Mouse (Mus musculus) forebrain, embryonic 16.5 days (tissue): ENCODE measurements around the gene Cbx8. TPM values are rescaled to one million over a fixed set of nuclear protein-coding genes. Genes with fewer than 3 reads are reported as not detected.
A peak's percentile ranks its signal among the peaks of the same experiment; 100 is the strongest.

Source experiments
- ATAC-seq: fragments of 200-750 bp; cut with Nextera tagmentation; 2 replicates; pipeline ENCODE4 v1.8.0; 2017; ENCODE audit warnings: mild to moderate bottlenecking, moderate library complexity
- H3K27ac ChIP-seq: fragments of 300-500 bp; sonication (generic); 2 replicates; pipeline ENCODE4 v1.5.1; 2014; ENCODE audit warnings: low read length, control low read depth
- H3K27me3 ChIP-seq: fragments of 300-500 bp; sonication (generic); replicated peaks from 2 replicates; pipeline ENCODE4 v1.6.1; 2014; ENCODE audit warnings: low read length; ENCODE audit not compliant: control insufficient read depth, insufficient read depth
- H3K36me3 ChIP-seq: fragments of 300-500 bp; sonication (generic); 2 replicates; pipeline ENCODE4 v1.6.1; 2014; ENCODE audit not compliant: control insufficient read depth, insufficient read depth
- H3K4me1 ChIP-seq: fragments of 300-500 bp; sonication (generic); replicated peaks from 2 replicates; pipeline ENCODE4 v1.6.1; 2014; ENCODE audit warnings: low read length; ENCODE audit not compliant: control insufficient read depth, insufficient read depth
- H3K4me2 ChIP-seq: fragments of 300-500 bp; sonication (generic); 2 replicates; pipeline ENCODE4 v1.6.1; 2014; ENCODE audit warnings: mild to moderate bottlenecking, low read length, control low read depth
- H3K4me3 ChIP-seq: fragments of 300-500 bp; sonication (generic); replicated peaks from 2 replicates; pipeline ENCODE4 v1.5.1; 2014; ENCODE audit warnings: mild to moderate bottlenecking, low read length, control low read depth
- H3K9ac ChIP-seq: fragments of 300-500 bp; sonication (generic); replicated peaks from 2 replicates; pipeline ENCODE4 v1.6.1; 2014; ENCODE audit warnings: low read depth, low read length, control low read depth
- H3K9me3 ChIP-seq: fragments of 300-500 bp; sonication (generic); 2 replicates; pipeline ENCODE4 v1.6.1; 2016; ENCODE audit warnings: low read length; ENCODE audit not compliant: control insufficient read depth
- WGBS: fragments of 180-500 bp; shearing (Covaris S2); extraction: QIAGEN DNeasy Blood & Tissue Kit; methylation state at CpG from one replicate; pipeline ENCODE4 v1.1.7; 2014; 5-methylcytosine and 5-hydroxymethylcytosine counted together
- polyA plus RNA-seq: library from polyadenylated mRNA; unstranded; fragments of >200 nt; fragmentation: Nextera tagmentation; extraction: Ambion mirVana; gene quantifications from 2 replicates; pipeline ENCODE4 v1.2.1, GENCODE M21; 2015

The Cbx8 gene
- polyA plus RNA-seq, 1 experiment from 2014 or later = 12.3 TPM

GRCm38 (mm10) chr11:119023616-119023980, 17.2 kb downstream of the Cbx8 start:
- H3K9ac ChIP-seq = peak overlapping the region; percentile 92
- peaks cover 42% of the 10 kb centered on the region for H3K4me1 ChIP-seq
- WGBS = 2% methylated on average over 15 of the region's 15 CpGs
- peak overlapping the region; percentile 78 for H3K4me2 ChIP-seq
- H3K27me3 ChIP-seq = peaks cover 6% of the 10 kb centered on the region; the same call in 1 of the 2 replicates
- H3K9me3 ChIP-seq = no peaks in the 10 kb centered on the region
- peaks cover 21% of the 10 kb centered on the region for H3K36me3 ChIP-seq
- no peak for ATAC-seq
- peak overlapping the region; percentile 68 for H3K27ac ChIP-seq
- H3K4me3 ChIP-seq = peak overlapping the region; percentile 54

DNA sequence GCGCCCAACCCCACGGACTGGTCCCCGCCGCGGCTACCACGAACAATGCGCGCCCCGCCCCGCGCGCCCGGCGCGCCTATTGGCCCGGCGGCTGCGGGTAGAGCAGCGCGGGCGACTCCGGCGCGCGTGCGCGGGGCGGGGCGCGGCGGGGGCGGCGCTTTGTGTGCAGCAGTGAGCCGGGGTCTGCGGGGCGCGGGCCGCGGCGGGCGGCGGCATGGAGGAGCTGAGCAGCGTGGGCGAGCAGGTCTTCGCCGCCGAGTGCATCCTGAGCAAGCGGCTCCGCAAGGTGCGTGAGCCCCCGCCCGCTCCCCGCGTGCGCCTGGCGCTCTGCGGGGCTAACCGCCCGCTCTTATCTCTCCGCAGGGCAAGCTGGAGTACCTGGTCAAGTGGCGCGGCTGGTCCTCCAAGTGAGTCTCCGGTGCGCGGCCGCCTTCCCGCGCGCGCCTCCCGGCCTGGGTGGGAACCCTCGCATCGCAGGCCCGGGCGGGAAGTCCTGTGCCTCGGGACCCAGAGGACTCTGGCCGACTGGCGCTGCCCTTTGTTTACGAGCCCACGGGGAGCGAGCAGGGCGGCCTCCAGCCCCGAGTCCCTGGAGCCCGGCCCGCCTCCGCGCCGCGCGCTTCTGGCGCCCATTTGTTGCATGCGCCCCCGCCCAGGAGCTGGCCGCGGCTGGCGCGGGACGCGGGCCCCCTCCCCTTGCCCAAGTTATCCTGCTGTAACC, 17.7 kb downstream of the Cbx8 start, which contains the start of gene Cbx2:
Gene Cbx2, plus strand, starts transcription at position 68 of the 721 bp plus-strand sequence.
- ATAC-seq = peak; percentile 97
- Histone ChIP-seq H3K9ac (peak within 1 kb of the TSS; percentile 92), H3K27me3 (peaks cover 6% of the 10 kb centered on the region; the same call in 1 of the 2 replicates), H3K9me3 (no peaks in the 10 kb centered on the region), H3K4me2 (peak within 1 kb of the TSS; percentile 78), H3K4me1 (peaks cover 42% of the 10 kb centered on the region), H3K4me3 (peak within 1 kb of the TSS; percentile 54), H3K27ac (peak within 1 kb of the TSS; percentile 81), H3K36me3 (peaks cover 17% of the 10 kb centered on the region)
- WGBS = under 1% methylated on average over 88 of the region's 99 CpGs

DNA sequence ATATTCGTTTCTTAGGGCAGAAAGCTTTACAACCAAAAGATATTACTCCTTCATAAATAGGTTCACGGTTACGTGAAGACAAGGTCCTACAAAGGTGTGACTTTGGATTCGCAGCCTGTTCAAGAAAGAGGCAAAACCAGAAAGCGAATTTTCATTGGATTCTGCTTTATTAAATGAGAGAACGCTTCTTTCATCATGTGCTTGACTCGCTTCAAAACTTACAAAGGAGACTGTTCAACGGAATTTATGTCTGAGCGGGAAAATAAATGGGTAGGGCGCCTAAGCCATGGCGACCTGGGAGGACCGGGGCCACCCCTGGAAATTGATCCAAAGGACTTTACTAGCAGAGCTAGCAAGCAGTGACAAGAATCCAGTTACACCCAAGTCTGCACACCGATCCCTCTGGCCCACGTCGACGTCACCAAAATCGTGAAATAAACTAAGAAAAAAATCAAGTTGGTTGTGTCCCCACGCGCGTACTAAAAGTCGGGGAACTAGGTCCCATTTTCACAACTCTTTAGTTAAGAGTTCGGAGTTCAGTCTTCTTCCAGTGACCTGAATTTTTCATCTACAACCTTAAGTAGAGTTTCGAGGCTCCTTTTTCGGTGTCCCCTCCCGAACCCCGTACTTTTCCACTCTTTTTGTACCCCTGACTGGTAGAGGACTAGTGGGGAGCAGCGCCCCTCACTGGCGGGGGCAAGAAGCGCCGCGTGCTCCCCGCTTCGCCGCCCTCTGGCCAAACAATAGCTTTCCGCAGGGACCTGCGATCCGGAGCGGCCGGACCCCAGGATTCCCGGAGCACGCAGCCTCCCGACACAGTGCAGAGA, 18.5 kb downstream of the Cbx8 start:
- Histone ChIP-seq H3K9me3 (no peaks in the 10 kb centered on the region), H3K36me3 (peaks cover 9% of the 10 kb centered on the region), H3K4me2 (peak overlapping the region; percentile 54), H3K4me3 (peak overlapping the region; percentile 54), H3K27ac (peak overlapping the region; percentile 81), H3K9ac (peak overlapping the region; percentile 92), H3K4me1 (peaks cover 42% of the 10 kb centered on the region), H3K27me3 (peaks cover 6% of the 10 kb centered on the region; the same call in 1 of the 2 replicates)
- ATAC-seq = no peak
- 3% methylated on average over 42 of the region's 42 CpGs for WGBS

DNA sequence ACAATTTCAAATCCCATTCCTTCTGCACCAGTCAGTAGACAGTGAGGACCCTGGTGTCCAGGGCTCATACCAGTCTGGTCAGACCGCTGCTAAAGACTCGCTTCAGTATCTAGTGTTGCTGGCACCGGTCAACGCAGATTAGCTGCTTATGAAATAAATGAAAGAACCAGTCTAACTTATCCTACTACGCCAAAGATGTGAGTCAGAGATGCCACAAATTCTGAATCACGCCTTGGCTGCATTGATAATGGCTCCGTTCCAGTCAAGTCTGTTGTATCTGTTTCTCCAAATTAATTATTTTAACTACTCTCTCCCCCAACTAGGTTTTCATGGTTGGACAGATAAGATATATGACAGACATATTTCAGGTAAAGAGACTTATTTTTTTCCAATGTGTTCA, 19.6 kb downstream of the Cbx8 start:
- Histone ChIP-seq H3K27ac (no peak overlapping the region), H3K4me3 (no peak overlapping the region), H3K4me2 (no peak overlapping the region), H3K9me3 (no peaks in the 10 kb centered on the region), H3K4me1 (peaks cover 37% of the 10 kb centered on the region), H3K9ac (no peak overlapping the region), H3K36me3 (no peaks in the 10 kb centered on the region), H3K27me3 (peaks cover 6% of the 10 kb centered on the region; the same call in 1 of the 2 replicates)
- 85% methylated on average over 7 of the region's 7 CpGs for WGBS
- no peak for ATAC-seq

- ATAC-seq = no peak
- 53% methylated on average over 7 of the region's 7 CpGs for WGBS
Observed at GRCm38 (mm10) chr11:119017506-119017905, 23.3 kb downstream of the Cbx8 start.

GRCm38 (mm10) chr11:119014455-119014854, 26.3 kb downstream of the Cbx8 start:
- no peak overlapping the region for H3K27ac ChIP-seq
- H3K27me3 ChIP-seq = no peaks in the 10 kb centered on the region
- H3K4me2 ChIP-seq = no peak overlapping the region
- 82% methylated on average over 7 of the region's 7 CpGs for WGBS
- no peak for ATAC-seq
- H3K36me3 ChIP-seq = no peaks in the 10 kb centered on the region
- no peaks in the 10 kb centered on the region for H3K9me3 ChIP-seq
- no peaks in the 10 kb centered on the region for H3K4me1 ChIP-seq
- no peak overlapping the region for H3K4me3 ChIP-seq
- H3K9ac ChIP-seq = no peak overlapping the region

More at GRCm38 (mm10) chr11:119017506-119017905, 23.3 kb downstream of the Cbx8 start:
- H3K4me1 ChIP-seq = peaks cover 11% of the 10 kb centered on the region
- no peaks in the 10 kb centered on the region for H3K9me3 ChIP-seq
- peaks cover 6% of the 10 kb centered on the region; the same call in 1 of the 2 replicates for H3K27me3 ChIP-seq
- H3K4me2 ChIP-seq = no peak overlapping the region
- H3K27ac ChIP-seq = no peak overlapping the region
- no peaks in the 10 kb centered on the region for H3K36me3 ChIP-seq
- H3K9ac ChIP-seq = no peak overlapping the region
- H3K4me3 ChIP-seq = no peak overlapping the region

GRCm38 (mm10) chr11:119007461-119008456, 33.0 kb downstream of the Cbx8 start:
- no peak for ATAC-seq
- no peaks in the 10 kb centered on the region for H3K36me3 ChIP-seq
- peak overlapping the region; percentile 14 for H3K4me3 ChIP-seq
- H3K27me3 ChIP-seq = no peaks in the 10 kb centered on the region
- H3K4me1 ChIP-seq = no peaks in the 10 kb centered on the region
- H3K27ac ChIP-seq = no peak overlapping the region
- 23% methylated on average over 21 of the region's 21 CpGs for WGBS
- H3K4me2 ChIP-seq = peak overlapping the region; percentile 27
- H3K9ac ChIP-seq = no peak overlapping the region
- no peaks in the 10 kb centered on the region for H3K9me3 ChIP-seq

- no peak overlapping the region for H3K9ac ChIP-seq
- 0 out of 2 replicates have a peak, but pooled peaks cover 1% of the 10 kb centered on the region for H3K27me3 ChIP-seq
- no peaks in the 10 kb centered on the region for H3K4me1 ChIP-seq
- H3K4me2 ChIP-seq = no peak overlapping the region
- no peaks in the 10 kb centered on the region for H3K9me3 ChIP-seq
- H3K36me3 ChIP-seq = no peaks in the 10 kb centered on the region
- WGBS = 63% methylated on average over 3 of the region's 3 CpGs
- no peak overlapping the region for H3K4me3 ChIP-seq
- H3K27ac ChIP-seq = no peak overlapping the region
- ATAC-seq = no peak
Observed at GRCm38 (mm10) chr11:119006462-119006861, 34.3 kb downstream of the Cbx8 start.
